Mouse (Mus musculus) neural tube, embryonic 12.5 days (tissue): ENCODE data around the gene Slc13a5. TPM values are rescaled to one million over a fixed set of nuclear protein-coding genes. Genes with fewer than 3 reads are reported as not detected.

Experiments used
- ATAC-seq: fragments of 200-750 bp; cut with Nextera tagmentation; 2 replicates; pipeline ENCODE4 v1.8.0; 2017; ENCODE audit warnings: low read depth, mild to moderate bottlenecking, moderate TSS enrichment, moderate library complexity; ENCODE audit not compliant: low FRiP score
- H3K27ac ChIP-seq: fragments of 300-500 bp; sonication (generic); 2 replicates; pipeline ENCODE4 v1.5.1; 2016
- H3K27me3 ChIP-seq: fragments of 300-500 bp; sonication (generic); replicated peaks from 2 replicates; pipeline ENCODE4 v1.6.1; 2016; ENCODE audit warnings: mild to moderate bottlenecking
- H3K36me3 ChIP-seq: fragments of 300-500 bp; sonication (generic); 2 replicates; pipeline ENCODE4 v1.6.1; 2016; ENCODE audit warnings: mild to moderate bottlenecking
- H3K4me1 ChIP-seq: fragments of 300-500 bp; sonication (generic); 2 replicates; pipeline ENCODE4 v1.6.1; 2016
- H3K4me2 ChIP-seq: fragments of 300-500 bp; sonication (generic); replicated peaks from 2 replicates; pipeline ENCODE4 v1.6.1; 2016; ENCODE audit warnings: mild to moderate bottlenecking
- H3K4me3 ChIP-seq: fragments of 300-500 bp; sonication (generic); 2 replicates; pipeline ENCODE4 v1.5.1; 2016
- H3K9ac ChIP-seq: fragments of 300-500 bp; sonication (generic); 2 replicates; pipeline ENCODE4 v1.6.1; 2016; ENCODE audit warnings: mild to moderate bottlenecking
- H3K9me3 ChIP-seq: fragments of 300-500 bp; sonication (generic); 2 replicates; pipeline ENCODE4 v1.6.1; 2016; ENCODE audit warnings: mild to moderate bottlenecking
- WGBS: fragments of 180-500 bp; shearing (Covaris S2); methylation state at CpG from one replicate; pipeline ENCODE4 v1.1.7; 2016; 5-methylcytosine and 5-hydroxymethylcytosine counted together
- polyA plus RNA-seq: library from polyadenylated mRNA; unstranded; fragments of >200 nt; fragmentation: Nextera tagmentation; extraction: Ambion mirVana; gene quantifications from 2 replicates; pipeline ENCODE4 v1.2.1, GENCODE M21; 2016

Gene Slc13a5
- polyA plus RNA-seq, 1 experiment from 2014 or later: 0.35 TPM

GRCm38 (mm10) chr11:72215410-72215797, 51.6 kb downstream of the Slc13a5 start, which contains the start of gene Med31:
Med31 (minus strand) TSS chr11:72215592.
- H3K4me2 ChIP-seq: peak within 1 kb of the TSS; percentile 93
- peak within 1 kb of the TSS; percentile 72 for H3K9ac ChIP-seq
- peak; percentile 91 for ATAC-seq
- no peaks in the 10 kb centered on the region for H3K9me3 ChIP-seq
- peaks cover 7% of the 10 kb centered on the region; the same call in 1 of the 2 replicates for H3K4me1 ChIP-seq
- 3% methylated on average over 29 of the region's 29 CpGs for WGBS
- H3K27ac ChIP-seq: peak within 1 kb of the TSS; percentile 16; the same call in 1 of the 2 replicates
- peaks cover 18% of the 10 kb centered on the region for H3K36me3 ChIP-seq
- H3K4me3 ChIP-seq: peak within 1 kb of the TSS; percentile 65
- H3K27me3 ChIP-seq: no peaks in the 10 kb centered on the region

DNA sequence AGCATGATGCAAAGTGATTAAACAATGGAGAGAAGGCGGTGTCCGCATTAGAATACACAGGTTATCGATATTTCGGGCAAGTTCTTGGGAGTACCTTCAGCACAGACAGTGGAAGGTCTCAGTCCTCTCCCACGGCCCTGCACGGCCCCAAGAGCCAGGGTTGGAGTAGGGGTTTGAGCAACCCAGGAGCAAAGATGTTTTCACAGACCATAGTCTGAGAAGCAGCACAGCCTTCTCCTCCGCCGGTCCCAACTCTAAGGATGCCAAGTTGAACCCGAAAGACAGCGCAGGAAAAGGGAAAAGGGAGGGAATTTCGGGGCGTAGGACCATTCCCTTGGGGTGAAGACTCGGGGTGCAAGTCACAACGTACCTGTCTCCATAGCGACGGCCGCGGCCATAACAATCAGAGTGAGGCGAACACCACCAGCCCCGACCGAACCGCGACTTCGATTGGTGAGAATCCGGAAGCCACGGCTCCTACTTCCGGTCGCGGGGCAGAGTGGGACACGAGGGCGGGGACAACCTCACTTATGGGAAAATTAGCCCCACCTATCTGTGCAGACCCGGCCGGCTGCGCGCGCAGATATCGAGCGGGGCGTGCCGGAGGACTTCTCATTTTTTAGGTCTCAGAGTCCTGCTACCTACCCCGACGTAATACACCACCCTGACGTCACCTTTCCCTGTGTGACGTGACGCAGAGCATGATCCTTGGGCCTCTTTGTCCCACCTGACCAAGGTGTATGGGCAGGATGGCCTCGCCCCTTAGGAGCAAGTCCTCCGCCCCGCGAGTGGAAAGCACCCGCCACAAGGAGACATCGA, 52.2 kb downstream of the Slc13a5 start:
- WGBS: under 1% methylated on average over 51 of the region's 51 CpGs

GRCm38 (mm10) chr11:72207834-72208377, 59.1 kb downstream of the Slc13a5 start:
- peaks cover 20% of the 10 kb centered on the region for H3K36me3 ChIP-seq
- H3K9ac ChIP-seq: peak overlapping the region; percentile 71
- no peaks in the 10 kb centered on the region for H3K27me3 ChIP-seq
- H3K4me2 ChIP-seq: peak overlapping the region; percentile 72
- H3K4me3 ChIP-seq: peak overlapping the region; percentile 69
- peaks cover 23% of the 10 kb centered on the region for H3K4me1 ChIP-seq
- H3K27ac ChIP-seq: no peak overlapping the region
- no peak for ATAC-seq
- 21% methylated on average over 17 of the region's 17 CpGs for WGBS
- H3K9me3 ChIP-seq: no peaks in the 10 kb centered on the region

More for the DNA sequence above, 52.2 kb downstream of the Slc13a5 start:
- H3K9me3 ChIP-seq: no peaks in the 10 kb centered on the region
- peaks cover 24% of the 10 kb centered on the region for H3K36me3 ChIP-seq
- H3K4me1 ChIP-seq: peaks cover 7% of the 10 kb centered on the region; the same call in 1 of the 2 replicates
- H3K27me3 ChIP-seq: no peaks in the 10 kb centered on the region
- peak overlapping the region; percentile 65 for H3K4me3 ChIP-seq
- peak overlapping the region; percentile 16; the same call in 1 of the 2 replicates for H3K27ac ChIP-seq
- peak overlapping the region; percentile 72 for H3K9ac ChIP-seq
- peak overlapping the region; percentile 93 for H3K4me2 ChIP-seq
- peak; percentile 94 for ATAC-seq

DNA sequence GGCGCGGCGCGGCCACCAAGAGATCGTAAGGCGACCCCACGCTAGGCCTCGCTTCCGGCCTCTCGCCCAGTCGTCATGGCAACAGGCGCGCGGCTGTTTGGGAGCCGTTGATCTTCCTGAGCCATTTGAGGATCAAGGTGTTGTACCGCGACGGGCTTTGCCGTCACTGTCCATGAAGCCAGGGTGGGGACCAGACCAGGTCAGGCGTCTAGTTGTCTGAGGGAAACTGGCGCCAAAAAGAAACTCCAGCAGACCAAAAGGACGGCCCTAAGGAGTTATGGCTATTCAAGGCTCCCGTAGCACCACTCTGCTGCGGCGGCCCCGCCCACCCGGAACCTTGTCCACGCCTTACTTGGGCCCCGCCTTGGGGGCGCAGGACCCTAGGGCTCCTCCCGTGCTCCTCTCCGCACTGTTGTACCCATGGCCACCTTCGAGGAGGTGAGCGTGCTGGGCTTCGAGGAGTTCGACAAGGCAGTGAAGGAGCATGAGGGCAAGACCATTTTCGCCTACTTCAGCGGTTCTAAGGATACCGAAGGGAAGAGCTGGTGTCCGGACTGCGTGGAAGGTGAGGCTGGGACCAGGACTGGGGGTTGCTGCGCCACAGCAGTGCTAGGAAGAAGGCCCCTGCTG, 59.7 kb downstream of the Slc13a5 start, which contains the start of the genes 4933427D14Rik and Txndc17:
TSS of gene 4933427D14Rik (minus strand) at position 256 of the 630 bp plus-strand sequence.
TSS of gene Txndc17 (plus strand) at position 344 of the 630 bp plus-strand sequence.
- WGBS: under 1% methylated on average over 42 of the region's 42 CpGs
- 0 out of 2 replicates have a peak within 1 kb of the TSS, but pooled peaks have one; percentile 9 for H3K27ac ChIP-seq
- peaks cover 23% of the 10 kb centered on the region for H3K4me1 ChIP-seq
- peak within 1 kb of the TSS; percentile 71 for H3K9ac ChIP-seq
- H3K4me3 ChIP-seq: peak within 1 kb of the TSS; percentile 69
- H3K9me3 ChIP-seq: no peaks in the 10 kb centered on the region
- H3K27me3 ChIP-seq: no peaks in the 10 kb centered on the region
- ATAC-seq: peak; percentile 93
- H3K4me2 ChIP-seq: peak within 1 kb of the TSS; percentile 72
- peaks cover 21% of the 10 kb centered on the region for H3K36me3 ChIP-seq

DNA sequence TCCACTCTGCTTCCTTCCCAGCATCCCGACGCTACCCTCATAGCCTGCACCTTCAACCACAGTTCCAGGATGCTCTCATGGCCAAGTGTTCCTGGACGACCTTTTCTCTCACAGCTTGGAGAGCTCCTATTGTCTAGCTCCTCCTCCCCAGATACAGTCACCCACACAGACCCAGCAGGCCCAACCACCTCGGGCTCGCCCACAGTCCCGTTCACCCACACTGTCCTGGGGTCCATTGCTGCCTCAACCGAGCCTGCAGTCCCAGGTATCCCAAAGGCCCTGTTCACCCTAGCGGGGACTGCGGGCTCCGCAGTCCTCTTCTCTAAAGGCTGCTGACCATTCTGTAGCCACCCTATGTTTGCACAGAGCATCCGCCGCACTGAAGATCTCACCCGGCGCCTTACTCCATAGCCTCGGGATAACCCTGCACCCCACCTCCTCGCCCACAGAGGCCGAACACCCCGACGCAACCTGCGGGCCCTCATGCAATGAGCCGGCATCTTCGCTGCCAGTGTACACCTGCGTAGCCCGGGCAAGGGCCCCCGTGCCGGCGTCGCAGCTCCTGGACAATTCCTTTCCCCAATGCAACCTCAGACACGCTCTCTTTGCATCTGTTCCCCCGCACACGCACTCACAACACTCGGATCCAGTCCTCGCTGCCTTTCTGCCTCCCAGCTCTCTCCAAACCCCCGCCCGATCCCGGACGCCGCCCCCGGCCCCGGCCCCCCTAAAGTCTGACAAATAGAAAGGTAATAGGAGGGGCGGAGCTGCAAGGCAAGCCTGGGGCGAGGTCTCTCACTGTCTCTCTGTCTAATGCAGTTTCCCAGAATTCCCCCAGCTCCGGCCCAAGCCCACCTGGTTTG, 60.5 kb downstream of the Slc13a5 start, which contains the start of gene Gm43951:
TSS of gene Gm43951 (minus strand) at position 500 of the 863 bp plus-strand sequence.
- H3K4me2 ChIP-seq: peak within 1 kb of the TSS; percentile 72
- peak within 1 kb of the TSS; percentile 69 for H3K4me3 ChIP-seq
- H3K27ac ChIP-seq: 0 out of 2 replicates have a peak within 1 kb of the TSS, but pooled peaks have one; percentile 9
- no peaks in the 10 kb centered on the region for H3K9me3 ChIP-seq
- H3K36me3 ChIP-seq: peaks cover 25% of the 10 kb centered on the region
- peak within 1 kb of the TSS; percentile 71 for H3K9ac ChIP-seq
- under 1% methylated on average over 43 of the region's 43 CpGs for WGBS
- ATAC-seq: peak; percentile 56; the same call in 1 of the 2 replicates
- H3K4me1 ChIP-seq: peaks cover 23% of the 10 kb centered on the region
- no peaks in the 10 kb centered on the region for H3K27me3 ChIP-seq

- H3K4me2 ChIP-seq: peak overlapping the region; percentile 72
- 87% methylated on average over 6 of the region's 6 CpGs for WGBS
- no peak overlapping the region for H3K27ac ChIP-seq
- peaks cover 23% of the 10 kb centered on the region for H3K36me3 ChIP-seq
- H3K4me3 ChIP-seq: no peak overlapping the region
- H3K27me3 ChIP-seq: no peaks in the 10 kb centered on the region
- peaks cover 23% of the 10 kb centered on the region for H3K4me1 ChIP-seq
- no peaks in the 10 kb centered on the region for H3K9me3 ChIP-seq
- ATAC-seq: no peak
- peak overlapping the region; percentile 71; the same call in 1 of the 2 replicates for H3K9ac ChIP-seq
Measured at GRCm38 (mm10) chr11:72205256-72205655, 61.8 kb downstream of the Slc13a5 start.

DNA sequence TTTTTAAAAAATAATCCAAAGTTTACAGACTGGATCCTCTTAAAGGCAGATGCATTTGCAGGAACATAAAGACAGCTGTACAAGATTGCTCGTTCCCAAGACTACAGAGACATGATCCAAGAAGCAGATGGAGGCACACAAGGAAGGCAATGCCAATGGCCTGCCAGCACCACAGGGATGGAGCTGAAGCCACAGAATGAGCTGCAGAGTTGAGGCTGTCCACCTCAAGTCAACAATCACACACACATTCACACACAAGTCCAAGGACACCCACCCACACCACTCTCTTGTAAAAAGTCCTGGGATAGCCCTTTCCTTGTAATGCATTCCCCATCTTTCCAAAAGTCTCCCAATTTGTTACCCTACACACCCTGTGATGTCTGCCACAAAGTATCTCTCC, 63.6 kb downstream of the Slc13a5 start:
- Histone ChIP-seq H3K27me3 (no peaks in the 10 kb centered on the region), H3K4me1 (peaks cover 23% of the 10 kb centered on the region), H3K4me2 (no peak overlapping the region), H3K9ac (no peak overlapping the region), H3K4me3 (no peak overlapping the region), H3K27ac (no peak overlapping the region), H3K9me3 (no peaks in the 10 kb centered on the region), H3K36me3 (peaks cover 28% of the 10 kb centered on the region)
- 79% methylated on average over 1 of the region's 1 CpGs for WGBS
- no peak for ATAC-seq

GRCm38 (mm10) chr11:72196506-72196905, 70.5 kb downstream of the Slc13a5 start:
- H3K27me3 ChIP-seq: no peaks in the 10 kb centered on the region
- no peak overlapping the region for H3K27ac ChIP-seq
- no peaks in the 10 kb centered on the region for H3K4me1 ChIP-seq
- H3K4me3 ChIP-seq: no peak overlapping the region
- ATAC-seq: no peak
- peaks cover 47% of the 10 kb centered on the region for H3K36me3 ChIP-seq
- H3K9ac ChIP-seq: no peak overlapping the region
- WGBS: 92% methylated on average over 8 of the region's 8 CpGs
- no peaks in the 10 kb centered on the region for H3K9me3 ChIP-seq
- H3K4me2 ChIP-seq: no peak overlapping the region

- ATAC-seq: no peak
- H3K27ac ChIP-seq: no peak overlapping the region
- 94% methylated on average over 2 of the region's 2 CpGs for WGBS
- no peak overlapping the region for H3K4me3 ChIP-seq
- no peak overlapping the region for H3K9ac ChIP-seq
- H3K27me3 ChIP-seq: no peaks in the 10 kb centered on the region
- peaks cover 52% of the 10 kb centered on the region for H3K36me3 ChIP-seq
- H3K4me1 ChIP-seq: no peaks in the 10 kb centered on the region
- no peaks in the 10 kb centered on the region for H3K9me3 ChIP-seq
- H3K4me2 ChIP-seq: no peak overlapping the region
Measured at GRCm38 (mm10) chr11:72194259-72194658, 72.8 kb downstream of the Slc13a5 start.
